Mouse (Mus musculus): ENCODE data around the gene Cyp2f2. TPM values are rescaled to one million over a fixed set of nuclear protein-coding genes. Genes with fewer than 3 reads are reported as not detected.

Gene Cyp2f2
- polyA plus RNA-seq, 1 experiment from 2014 or later, result not detected

Small RNAs within 50 kb of the gene (microRNA-seq; reads per million reads assigned to microRNA genes)
- gene Mir3101, result 0.70 reads per million

Other genes with a start within 250 kb of the Cyp2f2 start
- gene Cyp2a22, start 180.5 kb upstream of the Cyp2f2 start, polyA plus RNA-seq (2015; fragmentation: Nextera tagmentation; extraction: Ambion mirVana), result not detected in 2 replicates
- gene Cyp2a12, start 90.8 kb upstream of the Cyp2f2 start, polyA plus RNA-seq (2015; fragmentation: Nextera tagmentation; extraction: Ambion mirVana), result not detected in 2 replicates
- gene Cyp2t4, start 33.8 kb downstream of the Cyp2f2 start, polyA plus RNA-seq (2015; fragmentation: Nextera tagmentation; extraction: Ambion mirVana), result 0.33 TPM in 1 of 2 replicates, not detected in the other
- gene Egln2, start 46.9 kb downstream of the Cyp2f2 start, polyA plus RNA-seq (2015; fragmentation: Nextera tagmentation; extraction: Ambion mirVana), result 74.3 and 76.0 TPM in 2 replicates
- gene Rab4b, start 59.0 kb downstream of the Cyp2f2 start, polyA plus RNA-seq (2015; fragmentation: Nextera tagmentation; extraction: Ambion mirVana), result 69.4 and 71.7 TPM in 2 replicates
- gene Gm21983, start 61.2 kb downstream of the Cyp2f2 start, polyA plus RNA-seq (2015; fragmentation: Nextera tagmentation; extraction: Ambion mirVana), result 2.6 and 4.5 TPM in 2 replicates
- 126 and 145 TPM in 2 replicates for gene Mia, start 61.2 kb downstream of the Cyp2f2 start, polyA plus RNA-seq (2015; fragmentation: Nextera tagmentation; extraction: Ambion mirVana)
- 3.6 TPM in 2 replicates for gene BC024978, start 75.9 kb downstream of the Cyp2f2 start, polyA plus RNA-seq (2015; fragmentation: Nextera tagmentation; extraction: Ambion mirVana)
- gene Snrpa, start 76.4 kb downstream of the Cyp2f2 start, polyA plus RNA-seq (2015; fragmentation: Nextera tagmentation; extraction: Ambion mirVana), result 285 TPM in 2 replicates
- 6.6 and 7.2 TPM in 2 replicates for gene Itpkc, start 108.8 kb downstream of the Cyp2f2 start, polyA plus RNA-seq (2015; fragmentation: Nextera tagmentation; extraction: Ambion mirVana)
- 17.7 and 18.5 TPM in 2 replicates for gene Coq8b, start 113.1 kb downstream of the Cyp2f2 start, polyA plus RNA-seq (2015; fragmentation: Nextera tagmentation; extraction: Ambion mirVana)
- gene Numbl, start 138.5 kb downstream of the Cyp2f2 start, polyA plus RNA-seq (2015; fragmentation: Nextera tagmentation; extraction: Ambion mirVana), result 32.3 and 34.1 TPM in 2 replicates
- gene Ltbp4, start 217.8 kb downstream of the Cyp2f2 start, polyA plus RNA-seq (2015; fragmentation: Nextera tagmentation; extraction: Ambion mirVana), result 25.8 and 29.3 TPM in 2 replicates
- gene Shkbp1, start 236.1 kb downstream of the Cyp2f2 start, polyA plus RNA-seq (2015; fragmentation: Nextera tagmentation; extraction: Ambion mirVana), result 49.2 and 54.5 TPM in 2 replicates
- not detected in 2 replicates for gene Gm20479, start 237.5 kb downstream of the Cyp2f2 start, polyA plus RNA-seq (2015; fragmentation: Nextera tagmentation; extraction: Ambion mirVana)